Mouse (Mus musculus): ENCODE data around the gene Cenpc1.

DNA sequence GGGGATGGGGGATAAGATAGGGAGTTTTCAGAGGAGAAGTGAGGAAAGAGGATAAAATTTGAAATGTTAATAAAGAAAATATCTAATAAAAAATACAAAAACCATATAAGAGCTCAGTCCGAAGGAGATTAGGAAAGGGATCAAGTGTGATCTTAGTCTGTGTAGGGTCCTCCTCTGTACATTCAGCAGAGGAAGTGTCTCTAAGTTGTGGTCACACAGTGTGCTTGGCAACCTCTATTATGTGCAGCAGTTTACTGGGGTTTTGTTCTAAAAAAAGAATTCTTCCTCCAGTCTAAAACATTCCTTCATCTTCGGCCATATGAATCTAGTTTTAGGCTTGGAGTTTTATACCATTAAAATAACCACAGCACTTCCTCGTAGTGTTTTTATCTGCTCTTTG is 33.6 kb upstream of the Cenpc1 start:
- no peak for TF ChIP-seq CTCF (conservative IDR thresholded peaks at IDR 0.05 in 1 of 2, IDR thresholded peaks at IDR 0.05 in 1 of 2; ENCODE audit: low read depth in 2 of 2, low read length in 2 of 2)
- no peak for TF ChIP-seq E2F4 (IDR thresholded peaks at IDR 0.05; ENCODE audit: insufficient replicate concordance, low read depth, low read length)
- no peak for TF ChIP-seq TBP (conservative IDR thresholded peaks at IDR 0.05; ENCODE audit: low read depth, low read length)
- no peak for TF ChIP-seq TCF12 (IDR thresholded peaks at IDR 0.05; ENCODE audit: low read depth, low read length)
- no peak for TF ChIP-seq NRF1 (IDR thresholded peaks at IDR 0.05; ENCODE audit: low read depth, low read length)
- TF ChIP-seq UBTF (IDR thresholded peaks at IDR 0.05; ENCODE audit: low read depth, low read length): no peak
- no peak for TF ChIP-seq CHD1 (IDR thresholded peaks at IDR 0.05; ENCODE audit: low read depth, low read length)

Measured in CH12.LX (cell line).